Mouse (Mus musculus) heart, postnatal 36 days (tissue): Measurements from ENCODE around the gene Gpm6a. TPM values are rescaled to one million over a fixed set of nuclear protein-coding genes. Genes with fewer than 3 reads are reported as not detected.
"Not testable (repeated sequence)": the region's sequence is repeated elsewhere in the genome, so short reads cannot be mapped to it uniquely, and the experiment has no call there.

Experiments
- DNase-seq, 2 experiments: peaks; one replicate each; pipeline ENCODE4 v3.0.0; 2021 to 2022
- intact Hi-C: fragments of 180-260 bp; cut with DNase I; formaldehyde crosslinking; loops from one replicate; pipeline ENCODE4 v1.15.1; 2025
- total RNA-seq, 2 experiments: library from RNA; stranded (reverse); gene quantifications; 2 replicates each; pipeline ENCODE4 v1.2.3; 2021

Gene Gpm6a
- total RNA-seq, 2 experiments from 2014 or later = 9.4 to 14.5 TPM

DNA sequence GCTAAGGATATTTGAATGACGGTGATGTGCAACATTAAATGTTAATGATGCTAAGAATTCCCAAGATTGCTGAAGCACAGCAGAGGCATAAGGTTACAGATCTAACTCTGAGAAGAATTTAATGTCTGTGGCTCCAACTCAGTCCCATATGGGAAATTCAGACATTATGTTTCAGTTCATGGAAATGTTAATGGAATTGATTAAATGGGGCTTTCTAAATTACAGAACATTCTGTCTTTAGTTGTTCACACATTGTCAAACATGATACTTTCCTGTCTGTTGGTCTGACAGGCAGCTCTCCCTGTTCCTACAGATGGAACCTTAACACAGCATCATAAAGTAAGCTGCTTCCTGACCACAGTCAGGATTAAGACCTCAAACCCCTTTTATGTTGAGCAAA is 47.8 kb downstream of the Gpm6a start:
- intact Hi-C loops = no loop called here
- DNase-seq = no peak

DNA sequence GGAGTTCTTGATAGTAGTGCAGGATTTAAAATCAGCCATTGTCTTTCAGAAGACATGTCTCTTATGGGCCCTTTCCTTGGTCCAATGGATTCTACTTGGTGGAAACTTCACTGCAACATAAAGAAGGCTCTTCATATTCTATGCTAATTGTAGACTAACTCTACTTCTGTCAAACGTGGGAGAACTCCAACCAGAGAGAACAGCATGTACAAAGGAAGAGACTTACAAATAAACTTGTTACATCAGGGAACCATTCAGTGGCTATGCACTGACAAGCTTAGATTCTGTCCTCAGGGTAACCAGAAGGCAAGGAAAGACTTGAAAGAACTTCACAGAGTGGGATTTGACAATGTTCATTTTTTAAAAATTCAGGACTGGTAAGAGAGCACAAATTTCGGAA is 48.3 kb downstream of the Gpm6a start:
- no peak for DNase-seq
- intact Hi-C loops = no loop called here

DNA sequence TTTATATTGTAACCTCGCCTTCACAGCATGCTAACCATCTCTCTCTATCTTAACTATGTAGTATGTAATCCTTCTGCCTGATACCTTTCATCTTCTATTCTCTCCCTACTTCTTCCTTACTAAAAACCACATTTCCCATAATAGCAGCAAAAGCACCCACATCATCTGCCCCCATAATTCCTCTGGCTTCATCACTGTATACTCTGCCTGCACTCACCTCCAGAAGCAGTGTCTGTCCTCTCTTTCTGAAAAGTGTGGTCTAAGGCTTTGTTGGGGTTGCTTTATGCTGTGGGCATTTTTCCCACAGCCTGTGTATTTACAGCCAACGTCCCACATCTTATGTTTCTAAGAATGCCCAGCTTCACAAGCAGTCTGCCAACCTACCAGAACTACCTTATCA is 57.6 kb downstream of the Gpm6a start:
- intact Hi-C loops = no loop called here
- DNase-seq = no peak

- intact Hi-C loops = no loop called here
- no peak for DNase-seq
These were observed 62.4 kb downstream of the Gpm6a start for GRCm38 (mm10) chr8:55017071-55017470.

GRCm38 (mm10) chr8:55025851-55026660 is 71.4 kb downstream of the Gpm6a start:
- DNase-seq = no peak
- intact Hi-C loops = no loop called here

DNA sequence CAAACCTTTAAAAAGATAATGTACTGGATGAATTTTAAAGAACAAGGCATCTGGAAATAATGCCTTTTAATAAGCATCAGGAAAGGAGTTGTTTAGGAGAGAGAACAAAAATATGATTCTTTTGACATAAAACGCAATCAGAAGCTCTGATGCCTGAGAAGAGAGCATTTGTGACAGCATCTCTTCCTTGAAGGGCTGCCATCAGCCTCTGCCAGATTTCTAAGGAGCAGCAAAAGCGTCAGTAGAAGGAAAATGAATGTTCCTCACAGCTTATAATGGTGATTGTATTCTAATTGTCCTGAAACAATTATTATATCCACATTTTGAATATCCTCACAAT is 72.0 kb downstream of the Gpm6a start:
- intact Hi-C loops = no loop called here
- DNase-seq = no peak

GRCm38 (mm10) chr8:55028371-55028770 is 73.7 kb downstream of the Gpm6a start:
- intact Hi-C loops = no loop called here
- DNase-seq = no peak

DNA sequence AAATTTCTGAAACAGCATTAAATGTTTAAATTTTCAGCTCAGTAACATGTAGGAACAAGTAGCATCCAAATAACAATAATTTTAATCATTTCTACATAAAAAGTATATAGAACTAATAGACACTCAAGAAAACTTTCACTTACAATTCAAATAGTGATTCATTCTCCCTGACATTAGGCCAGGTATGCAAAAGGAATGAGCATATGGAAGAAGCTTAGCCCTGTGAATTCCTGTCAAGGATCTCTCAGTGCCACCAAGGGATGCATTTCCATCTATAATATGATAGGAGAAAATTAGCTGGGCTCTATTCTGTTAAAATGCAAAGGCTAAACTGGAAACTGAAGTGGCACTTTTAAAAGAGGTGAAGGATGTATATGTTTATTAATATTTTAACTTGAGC is 76.5 kb downstream of the Gpm6a start:
- intact Hi-C loops = no loop called here
- DNase-seq = no peak

DNA sequence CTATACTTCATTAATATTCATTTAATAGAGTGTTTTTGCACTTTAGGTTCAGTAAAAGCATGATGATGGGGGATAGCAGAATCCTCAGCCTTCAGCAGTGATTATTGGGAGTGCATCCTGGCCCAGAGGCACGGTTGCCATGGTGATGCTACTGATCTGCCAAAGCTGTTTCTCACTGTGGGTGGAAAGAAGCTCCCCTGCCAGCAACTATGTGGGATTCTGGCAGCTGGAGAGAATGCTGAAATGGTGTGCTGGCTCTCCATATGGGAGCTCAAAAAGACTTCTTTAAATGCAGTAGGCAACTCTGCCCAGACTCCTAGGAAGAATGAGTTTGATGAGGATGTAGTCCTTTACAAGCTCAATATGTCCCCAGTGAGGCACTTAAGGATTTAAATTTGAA is 79.7 kb downstream of the Gpm6a start:
- intact Hi-C loops = no loop called here
- no peak for DNase-seq

GRCm38 (mm10) chr8:55035416-55035815 is 80.8 kb downstream of the Gpm6a start:
- intact Hi-C loops = no loop called here
- DNase-seq = no peak

DNA sequence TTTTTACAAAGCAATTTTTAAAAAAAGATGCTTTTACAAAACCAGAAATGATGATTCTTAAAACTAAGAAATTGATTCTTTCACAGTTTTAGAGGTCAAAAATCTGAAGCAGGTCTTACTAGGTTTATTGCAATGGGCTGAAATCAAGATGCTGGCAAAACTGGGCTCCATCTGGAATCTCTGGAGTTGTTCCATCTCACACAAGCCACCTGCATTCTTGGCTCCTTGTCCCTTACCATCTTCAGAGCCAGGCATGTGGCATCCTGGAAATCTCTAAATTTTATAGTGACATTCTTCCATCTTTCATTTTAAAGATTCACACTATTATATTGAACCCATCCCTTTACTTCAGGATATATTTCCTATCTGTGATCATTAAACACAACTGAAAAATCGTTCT is 88.3 kb downstream of the Gpm6a start:
- intact Hi-C loops = no loop called here
- DNase-seq = no peak

GRCm38 (mm10) chr8:55048396-55048795 is 93.8 kb downstream of the Gpm6a start:
- intact Hi-C loops = no loop called here
- no peak for DNase-seq

DNA sequence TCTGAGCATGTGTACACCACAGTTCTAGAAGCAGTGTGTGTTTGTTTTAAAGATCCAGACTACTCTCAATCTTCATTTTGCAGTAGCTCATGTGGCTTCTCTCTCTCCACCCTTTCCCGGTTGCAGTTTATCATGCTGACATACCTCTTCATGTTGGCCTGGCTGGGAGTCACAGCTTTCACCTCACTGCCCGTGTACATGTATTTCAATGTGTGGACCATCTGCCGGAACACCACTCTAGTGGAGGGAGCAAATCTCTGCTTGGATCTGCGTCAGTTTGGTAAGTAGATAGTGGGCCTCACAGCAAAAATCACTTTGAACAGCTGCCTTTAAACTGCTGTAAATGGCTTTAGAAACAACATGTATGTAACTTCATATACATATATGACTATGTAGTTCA is 95.3 kb downstream of the Gpm6a start:
- no peak for DNase-seq
- intact Hi-C loops = no loop called here

- intact Hi-C loops, DNase-seq: not testable (repeated sequence)
These were observed 114.2 kb downstream of the Gpm6a start for GRCm38 (mm10) chr8:55068811-55069210.

- DNase-seq = no peak
- intact Hi-C loops = no loop called here
These were observed 118.8 kb downstream of the Gpm6a start for GRCm38 (mm10) chr8:55073481-55073880.

DNA sequence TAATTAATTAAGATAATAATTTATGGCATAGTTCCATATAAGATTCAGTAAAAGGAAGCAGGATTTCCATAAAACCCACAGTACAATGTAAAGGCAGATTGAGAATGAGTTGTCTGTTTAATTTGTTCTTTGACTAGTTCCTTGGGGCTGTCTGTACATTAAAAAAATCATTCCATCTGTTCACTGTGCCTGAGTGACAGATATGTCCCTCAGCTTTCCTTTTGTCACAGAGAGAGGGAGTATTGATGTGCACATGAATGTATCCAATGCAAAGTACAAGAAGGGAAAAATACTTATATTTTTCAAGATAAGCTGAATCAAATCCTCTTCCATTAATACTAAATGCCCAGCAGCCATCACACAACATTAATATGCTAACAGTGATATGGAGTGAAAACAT is 147.6 kb downstream of the Gpm6a start:
- intact Hi-C loops = no loop called here
- no peak for DNase-seq

GRCm38 (mm10) chr8:55103065-55103464 is 148.4 kb downstream of the Gpm6a start:
- intact Hi-C loops = no loop called here
- DNase-seq = no peak

DNA sequence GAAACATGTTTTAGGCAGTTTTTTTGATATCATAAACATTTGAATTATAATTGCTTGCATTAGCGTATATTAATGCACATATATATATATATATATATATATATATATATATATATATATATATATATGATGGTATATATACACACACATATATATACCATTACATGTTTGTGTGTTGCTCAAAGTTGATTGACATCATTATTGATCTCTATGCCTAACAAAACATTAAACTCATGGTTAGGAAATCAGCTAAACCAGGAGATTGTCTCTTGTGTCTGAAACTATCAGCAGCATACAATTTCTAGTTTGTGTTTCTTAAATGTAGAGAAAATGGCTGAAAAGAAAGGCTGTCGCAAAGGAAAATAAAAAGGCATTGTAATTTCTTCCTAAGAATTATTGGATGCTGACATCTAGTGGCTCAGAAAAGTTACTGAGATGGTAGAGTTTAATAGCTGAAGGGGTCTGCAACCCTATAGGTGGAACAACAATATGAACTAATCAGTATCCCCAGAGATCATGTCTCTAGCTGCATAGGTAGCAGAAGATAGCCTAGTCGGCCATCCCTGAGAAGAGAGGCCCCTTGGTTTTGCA is 149.3 kb downstream of the Gpm6a start:
- intact Hi-C loops = no loop called here
- no peak for DNase-seq

Other genes with a start within 250 kb of the Gpm6a start
- gene Wdr17, start 67.7 kb upstream of the Gpm6a start, total RNA-seq = not detected